Mouse (Mus musculus): ENCODE data around the gene Thegl.

DNA sequence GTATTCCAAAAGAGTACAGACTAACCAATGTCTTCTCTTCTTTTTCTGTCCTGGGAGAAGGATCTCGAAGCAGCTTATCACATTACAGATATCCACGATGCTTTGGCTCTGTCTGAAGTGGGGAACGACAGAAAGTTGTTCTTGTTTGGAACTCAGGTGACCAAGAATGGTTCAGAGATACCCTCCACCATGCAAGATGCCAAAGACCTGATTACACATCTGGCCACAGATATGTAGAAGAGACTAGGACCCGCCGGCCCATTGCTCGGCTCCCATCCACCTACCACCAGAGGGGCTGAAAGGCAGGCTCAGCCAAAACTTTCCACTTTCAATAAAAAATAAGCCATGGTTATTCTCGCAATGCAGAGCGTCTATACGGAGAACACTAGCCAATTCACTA lies 5.5 kb upstream of the Thegl start:
- no peak for TF ChIP-seq CTCF (IDR thresholded peaks at IDR 0.05; ENCODE audit: extremely low read depth, insufficient read length, insufficient replicate concordance, low read depth, low read length)
- TF ChIP-seq POLR2A (IDR thresholded peaks at IDR 0.05; ENCODE audit: low read depth, low read length), result no peak

Measured in small intestine, adult 2 months (tissue).